Mouse (Mus musculus) activated CD4-positive, CD25-positive, alpha-beta regulatory T cell, adult 4 months (primary cell): ENCODE data around the gene Lect2. TPM values are rescaled to one million over a fixed set of nuclear protein-coding genes. Genes with fewer than 3 reads are reported as not detected.

Experiments
- ATAC-seq: one replicate; pipeline ENCODE4 v1.8.0; 2017
- polyA plus RNA-seq, 2 experiments: library from polyadenylated mRNA; unstranded; fragments of 100-300 nt; shearing (Covaris generic); gene quantifications; one replicate each; pipeline ENCODE4 v1.2.1; 2017

Lect2 gene
- not detected for polyA plus RNA-seq

DNA sequence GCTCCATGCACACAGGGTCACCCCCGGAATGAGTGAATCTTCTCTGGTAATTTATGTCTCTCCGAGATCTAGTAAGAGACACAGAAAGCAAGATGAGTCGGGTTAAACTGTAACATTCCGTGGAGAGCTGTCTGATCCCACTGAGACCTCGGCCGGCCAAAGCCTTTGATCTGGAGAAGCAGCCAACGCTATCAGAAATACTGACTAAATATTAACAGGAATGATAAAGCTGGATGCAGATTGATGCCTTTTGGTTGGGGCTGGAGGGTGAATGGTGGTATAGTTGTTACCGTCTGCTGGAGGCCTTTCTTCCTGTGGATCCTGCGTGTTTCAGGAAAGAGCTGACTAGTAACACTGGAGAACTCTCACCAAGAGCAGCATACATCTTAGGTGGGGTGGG lies at the start of gene Lect2:
Gene Lect2, minus strand, starts transcription at position 102 of the 400 bp plus-strand sequence.
- ATAC-seq = no peak

- ATAC-seq = no peak
Observed at GRCm38 (mm10) chr13:56597296-56597695, 49.0 kb upstream of the Lect2 start.

DNA sequence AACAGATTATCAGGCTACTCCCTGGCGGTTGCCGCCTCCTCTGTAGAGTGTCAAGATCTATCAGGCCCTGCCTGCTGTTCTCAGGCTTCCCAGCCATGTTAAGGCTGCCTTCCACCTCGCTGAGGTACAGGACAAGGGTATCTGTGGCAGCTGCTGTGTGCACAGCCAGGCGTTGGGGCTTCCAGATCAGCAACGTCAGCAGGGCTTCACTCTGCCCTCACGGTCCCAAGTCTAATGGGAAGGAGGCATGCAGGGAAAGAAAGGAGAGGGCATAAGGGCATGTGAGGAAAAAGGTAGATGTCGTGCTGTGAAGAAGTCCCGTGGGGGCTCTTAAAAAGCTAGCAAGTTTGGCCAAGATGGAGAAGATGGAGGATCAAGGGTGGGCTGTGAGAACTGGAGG lies 46.9 kb upstream of the Lect2 start:
- ATAC-seq = no peak

DNA sequence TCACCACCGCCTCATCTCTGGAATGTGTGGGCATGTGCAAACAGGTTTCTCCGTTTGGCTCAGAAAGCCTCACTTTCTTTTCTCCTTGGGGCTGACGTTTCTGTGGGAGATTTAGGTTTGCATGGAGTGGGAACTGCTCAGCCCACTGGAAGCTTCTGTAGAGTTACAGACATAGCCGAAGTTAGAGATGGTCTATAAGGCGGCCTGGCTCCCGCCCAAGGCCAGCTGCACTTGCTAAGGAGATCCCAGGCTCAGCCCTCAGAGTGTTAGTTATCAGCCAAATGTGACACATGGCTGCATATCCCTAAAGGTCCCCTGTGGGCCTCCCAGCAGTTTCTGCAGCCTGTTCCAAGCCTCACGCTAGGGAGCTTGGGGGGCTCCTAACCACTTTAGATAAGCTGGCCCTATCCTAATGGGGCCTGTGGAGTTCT lies 45.7 kb upstream of the Lect2 start:
- no peak for ATAC-seq

GRCm38 (mm10) chr13:56593196-56593595 lies 44.9 kb upstream of the Lect2 start:
- no peak for ATAC-seq

- no peak for ATAC-seq
Observed at GRCm38 (mm10) chr13:56591939-56592338, 43.6 kb upstream of the Lect2 start.

GRCm38 (mm10) chr13:56591191-56591590 lies 42.9 kb upstream of the Lect2 start:
- ATAC-seq = no peak

DNA sequence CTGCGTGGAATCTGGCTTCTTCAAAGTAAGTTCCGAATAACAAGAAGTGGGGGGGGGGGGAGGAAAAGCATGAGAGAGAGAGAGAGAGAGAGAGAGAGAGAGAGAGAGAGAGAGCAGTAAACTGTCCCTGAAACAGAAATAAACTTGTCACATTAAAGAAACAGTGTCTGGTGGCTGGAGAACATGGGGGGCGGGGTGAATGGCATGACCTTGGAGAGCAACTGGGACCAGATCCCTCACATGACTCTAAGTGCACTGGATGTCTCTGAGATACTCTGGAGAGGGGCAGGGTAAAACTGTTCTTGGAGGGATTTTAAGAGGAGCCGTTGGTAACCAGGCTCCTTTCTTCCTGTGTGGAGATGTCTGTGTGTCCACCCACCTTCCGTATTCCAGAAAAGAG lies 41.9 kb upstream of the Lect2 start:
- ATAC-seq = no peak

DNA sequence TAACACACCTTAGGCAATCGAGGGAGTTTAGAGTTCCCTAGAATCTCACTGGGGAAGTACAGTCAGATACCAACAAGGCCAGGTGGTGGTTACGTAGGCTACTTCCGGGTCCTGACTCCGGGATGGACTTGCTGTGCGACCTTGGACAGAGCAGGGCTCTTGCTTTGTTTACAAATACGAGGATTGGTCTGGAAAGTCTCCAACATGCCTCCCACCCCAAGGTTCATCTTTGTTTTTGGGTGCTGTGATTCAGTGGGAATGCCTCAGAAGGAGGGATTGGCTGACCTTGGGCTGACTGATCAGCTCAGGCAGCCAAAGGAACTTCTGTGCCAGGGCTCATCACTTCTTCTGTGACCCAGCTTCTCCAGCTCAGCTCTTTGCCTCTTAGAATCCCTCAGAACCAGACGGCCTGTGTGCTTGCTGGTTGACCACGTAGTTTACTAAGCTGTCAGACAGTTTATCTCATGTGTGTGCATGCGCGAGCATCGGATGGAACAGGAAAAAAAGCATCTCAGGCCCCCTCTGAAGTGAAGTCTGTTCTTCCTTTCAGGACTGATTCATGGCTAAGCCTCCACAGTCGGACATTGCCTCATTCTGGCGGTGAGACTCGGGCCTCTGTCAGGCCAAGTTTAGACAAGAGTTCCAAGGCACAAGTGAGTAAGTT lies 40.3 kb upstream of the Lect2 start:
- no peak for ATAC-seq

GRCm38 (mm10) chr13:56586046-56586445 lies 37.7 kb upstream of the Lect2 start:
- ATAC-seq = no peak

GRCm38 (mm10) chr13:56582720-56583119 lies 34.4 kb upstream of the Lect2 start:
- ATAC-seq = no peak

GRCm38 (mm10) chr13:56581961-56582434 lies 33.7 kb upstream of the Lect2 start:
- no peak for ATAC-seq

DNA sequence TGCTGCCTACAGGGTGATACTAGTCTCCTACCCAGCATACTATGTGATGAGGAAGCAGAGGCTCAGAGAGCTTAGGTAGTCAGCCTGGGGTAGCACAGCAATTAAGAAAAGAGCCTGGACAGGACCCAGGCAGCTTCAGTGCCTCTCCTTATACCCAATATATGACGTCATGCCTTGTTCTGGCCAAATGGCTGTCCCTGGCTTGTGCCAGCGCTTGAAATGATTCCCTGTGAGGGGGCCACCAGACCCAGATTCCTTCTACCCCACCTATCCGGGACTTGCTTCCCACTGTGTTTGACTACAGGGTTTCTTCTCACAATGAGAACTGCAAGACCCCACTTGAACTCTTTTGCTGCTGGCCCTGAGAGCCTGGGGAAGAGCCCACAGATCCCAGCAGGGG lies 33.2 kb upstream of the Lect2 start:
- no peak for ATAC-seq

GRCm38 (mm10) chr13:56580450-56580849 lies 32.1 kb upstream of the Lect2 start:
- no peak for ATAC-seq

DNA sequence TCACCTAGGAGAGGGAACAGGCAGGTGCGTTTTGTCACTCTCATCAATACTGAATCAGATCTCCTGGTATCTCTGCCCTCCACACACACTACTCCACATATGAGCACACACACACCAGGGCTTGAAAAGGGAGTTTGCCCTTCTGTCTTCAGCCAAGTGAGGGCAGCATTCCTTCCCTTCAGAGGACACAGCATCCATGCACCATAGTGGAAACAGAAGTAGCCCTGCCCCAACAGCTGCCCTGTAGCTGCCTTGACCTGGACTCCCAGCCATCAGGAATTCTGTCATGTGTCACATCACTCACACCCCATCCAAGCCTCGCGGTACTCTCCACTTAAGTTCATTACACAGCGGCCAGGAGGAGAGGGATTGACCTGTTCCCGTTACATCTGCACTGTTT lies 29.8 kb upstream of the Lect2 start:
- no peak for ATAC-seq

DNA sequence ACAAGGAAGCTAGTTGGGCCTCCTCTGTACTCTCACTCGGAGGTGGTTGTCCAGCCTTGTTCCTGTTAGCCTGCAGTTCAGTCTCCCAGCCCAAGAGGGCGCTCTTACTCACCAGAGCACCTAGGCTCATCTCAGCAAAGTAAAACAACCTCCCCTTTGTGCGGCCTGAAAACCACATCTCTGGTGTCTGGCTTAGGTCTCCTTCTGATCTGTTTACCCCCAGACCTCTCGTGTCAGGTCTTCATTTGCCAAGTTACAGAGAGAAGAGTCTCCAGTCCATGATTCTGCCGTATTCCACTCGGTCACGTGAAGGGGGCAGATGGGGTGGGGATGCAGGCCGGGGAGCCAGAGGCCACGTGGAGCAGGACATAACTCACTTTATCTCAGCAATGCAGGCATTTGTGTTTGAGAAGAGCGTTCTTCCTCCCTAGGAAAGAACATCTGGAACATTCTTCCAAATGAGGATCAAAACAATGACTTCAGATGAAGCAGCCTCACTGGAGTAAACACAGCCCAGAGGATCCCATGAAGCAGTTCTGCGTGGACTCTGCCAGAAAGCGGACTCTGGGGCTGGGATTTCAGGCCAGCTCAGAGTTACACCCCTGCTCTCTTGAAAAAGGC lies 27.5 kb upstream of the Lect2 start:
- no peak for ATAC-seq

- no peak for ATAC-seq
Observed at GRCm38 (mm10) chr13:56575074-56575473, 26.8 kb upstream of the Lect2 start.

GRCm38 (mm10) chr13:56571645-56572044 lies 23.3 kb upstream of the Lect2 start:
- no peak for ATAC-seq

GRCm38 (mm10) chr13:56566336-56566735 lies 18.0 kb upstream of the Lect2 start:
- no peak for ATAC-seq

DNA sequence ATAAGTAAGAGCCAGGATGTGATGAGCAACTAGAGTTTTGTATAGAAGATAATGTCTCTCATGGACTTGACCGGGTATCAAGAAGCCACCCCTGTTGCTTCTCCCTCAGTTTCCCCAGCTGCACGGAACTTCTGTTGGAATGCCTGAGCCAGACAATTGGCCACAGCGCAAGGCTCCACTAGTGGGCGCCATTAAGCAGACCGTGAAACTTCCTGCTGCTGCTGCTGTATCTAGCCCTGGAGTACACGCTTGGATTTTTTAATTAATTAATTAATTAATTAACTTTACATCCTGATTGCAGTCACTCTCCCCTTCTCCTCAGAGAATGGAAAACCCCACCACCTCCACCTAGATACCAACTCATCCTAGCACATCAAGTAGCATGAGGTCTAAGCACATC lies 14.8 kb upstream of the Lect2 start:
- no peak for ATAC-seq

DNA sequence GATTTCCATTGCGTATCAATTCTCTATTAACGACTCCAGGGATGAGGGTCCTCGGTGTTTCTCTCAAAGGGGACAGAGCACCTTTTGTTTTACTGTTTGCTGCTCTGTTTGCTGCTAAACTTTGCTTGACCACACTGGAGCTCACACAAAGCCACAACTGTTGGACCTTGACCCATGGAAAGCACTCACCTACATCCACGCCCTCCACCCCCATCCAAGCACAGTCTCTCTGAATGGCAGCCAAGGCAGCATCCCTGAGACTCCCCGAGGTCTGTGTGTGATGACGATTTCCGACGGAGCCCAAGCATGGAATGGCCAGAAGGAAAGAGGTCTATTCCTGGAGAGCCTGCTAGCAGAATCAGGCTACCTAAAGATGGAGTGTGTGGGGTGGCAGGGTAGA lies 12.8 kb upstream of the Lect2 start:
- no peak for ATAC-seq

DNA sequence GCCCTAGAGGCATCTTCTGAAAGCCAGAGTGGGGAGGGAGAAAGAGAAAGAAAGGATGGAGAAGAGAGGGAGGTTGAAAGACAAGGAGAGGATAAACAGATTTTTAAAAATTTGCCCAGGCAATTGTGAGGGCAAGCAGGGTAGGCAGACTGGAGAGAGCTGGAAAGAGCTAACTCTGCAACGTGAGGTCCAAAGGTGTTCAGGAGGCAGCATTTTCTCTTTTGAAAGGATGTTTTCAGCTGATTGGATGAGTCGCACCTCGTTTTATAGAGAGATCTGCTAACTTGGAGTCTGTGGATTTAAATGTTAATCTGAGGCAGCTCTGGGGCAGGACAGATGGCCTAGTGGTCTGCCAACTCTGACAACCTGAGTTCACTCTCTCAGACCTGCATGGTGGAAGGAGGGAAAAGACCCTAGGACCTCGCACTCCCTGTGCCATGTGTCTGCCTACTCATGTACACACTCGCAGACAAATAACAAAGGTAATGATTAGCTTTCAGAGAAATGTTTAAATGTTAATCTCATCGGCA lies 11.6 kb upstream of the Lect2 start:
- ATAC-seq = no peak

DNA sequence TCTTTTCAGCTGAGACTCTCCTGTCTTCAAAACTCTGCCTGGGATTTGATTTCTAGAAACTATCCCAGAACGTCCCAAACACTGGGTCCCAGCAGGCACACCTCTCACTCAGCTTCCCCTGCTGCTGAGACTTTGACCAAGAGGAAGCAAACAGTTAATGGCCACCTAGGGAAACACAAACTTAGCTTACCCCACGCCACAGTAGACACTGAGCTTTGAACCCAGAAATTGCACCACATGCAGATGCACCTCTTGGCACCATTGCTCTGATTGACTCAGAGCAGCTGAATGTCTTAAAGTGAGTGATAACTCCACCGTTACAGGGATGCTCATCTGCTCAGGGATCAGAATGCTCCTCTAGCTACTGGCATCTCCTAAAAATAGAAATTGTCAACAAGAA lies 10.5 kb upstream of the Lect2 start:
- no peak for ATAC-seq

- ATAC-seq = no peak
Observed at GRCm38 (mm10) chr13:56556701-56557100, 8.4 kb upstream of the Lect2 start.
